Mouse (Mus musculus) CH12.LX (cell line): ENCODE measurements around the gene Cmtm8. TPM values are rescaled to one million over a fixed set of nuclear protein-coding genes. Genes with fewer than 3 reads are reported as not detected.

Experiments
- polyA plus RNA-seq: library from polyadenylated mRNA; unstranded; fragments of >175 nt; gene quantifications from 2 replicates; pipeline ENCODE4 v1.2.1, GENCODE M21; 2012; ENCODE audit warnings: low read depth; ENCODE audit not compliant: insufficient read length
- total RNA-seq, 2 experiments: library from RNA; depleted of rRNA; stranded (reverse); fragments of 300-350 nt in 1 of 2; fragments of >200 nt in 1 of 2; gene quantifications; 2 replicates each; pipeline ENCODE4 v1.2.3; 2012 to 2014

The Cmtm8 gene
- total and polyA plus RNA-seq, 3 experiments: 1.6 to 4.1 (median 2.7) TPM

Other genes starting within 250 kb of the Cmtm8 start
- 49.4 and 53.5 TPM in 2 replicates for gene Cnot10, start 204.0 kb downstream of the Cmtm8 start, total RNA-seq (2012; rRNA removed)
- gene Cnot10, start 204.0 kb downstream of the Cmtm8 start, total RNA-seq (2014; rRNA removed): 67.8 and 75.3 TPM in 2 replicates
- 58.3 and 61.4 TPM in 2 replicates for gene Cnot10, start 204.0 kb downstream of the Cmtm8 start, polyA plus RNA-seq
- 36.3 and 43.6 TPM in 2 replicates for gene Dync1li1, start 155.4 kb downstream of the Cmtm8 start, total RNA-seq (2012; rRNA removed)
- 57.0 and 63.5 TPM in 2 replicates for gene Dync1li1, start 155.4 kb downstream of the Cmtm8 start, total RNA-seq (2014; rRNA removed)
- 38.1 and 39.0 TPM in 2 replicates for gene Dync1li1, start 155.4 kb downstream of the Cmtm8 start, polyA plus RNA-seq
- 30.1 and 31.9 TPM in 2 replicates for gene Cmtm6, start 113.0 kb downstream of the Cmtm8 start, total RNA-seq (2012; rRNA removed)
- gene Cmtm6, start 113.0 kb downstream of the Cmtm8 start, total RNA-seq (2014; rRNA removed): 39.2 and 39.5 TPM in 2 replicates
- 38.0 and 38.5 TPM in 2 replicates for gene Cmtm6, start 113.0 kb downstream of the Cmtm8 start, polyA plus RNA-seq
- 73.1 and 80.8 TPM in 2 replicates for gene Cmtm7, start 62.3 kb downstream of the Cmtm8 start, total RNA-seq (2012; rRNA removed)
- gene Cmtm7, start 62.3 kb downstream of the Cmtm8 start, total RNA-seq (2014; rRNA removed): 37.6 and 46.0 TPM in 2 replicates
- 38.2 and 45.5 TPM in 2 replicates for gene Cmtm7, start 62.3 kb downstream of the Cmtm8 start, polyA plus RNA-seq
- gene Gpd1l, start 89.8 kb upstream of the Cmtm8 start, total RNA-seq (2012; rRNA removed): 4.6 and 5.2 TPM in 2 replicates
- gene Gpd1l, start 89.8 kb upstream of the Cmtm8 start, total RNA-seq (2014; rRNA removed): 7.1 and 7.4 TPM in 2 replicates
- 5.8 and 5.9 TPM in 2 replicates for gene Gpd1l, start 89.8 kb upstream of the Cmtm8 start, polyA plus RNA-seq
- not detected in 2 replicates for gene Osbpl10, start 134.4 kb upstream of the Cmtm8 start, total RNA-seq (2012; rRNA removed)
- gene Osbpl10, start 134.4 kb upstream of the Cmtm8 start, total RNA-seq (2014; rRNA removed): not detected in 2 replicates
- 0.19 TPM in 1 of 2 replicates, not detected in the other for gene Osbpl10, start 134.4 kb upstream of the Cmtm8 start, polyA plus RNA-seq
- 132 and 180 TPM in 2 replicates for gene Rps27rt, start 138.6 kb upstream of the Cmtm8 start, total RNA-seq (2012; rRNA removed)
- 418 and 455 TPM in 2 replicates for gene Rps27rt, start 138.6 kb upstream of the Cmtm8 start, total RNA-seq (2014; rRNA removed)
- gene Rps27rt, start 138.6 kb upstream of the Cmtm8 start, polyA plus RNA-seq: 107 and 121 TPM in 2 replicates